Mouse (Mus musculus) right cerebral cortex, adult 18-20 months (tissue): ENCODE results near the gene Lims1.

Source experiments
- DNase-seq: peaks from one replicate; pipeline ENCODE4 v3.0.0; 2022; ENCODE audit warnings: mixed read lengths

The Lims1 gene

DNA sequence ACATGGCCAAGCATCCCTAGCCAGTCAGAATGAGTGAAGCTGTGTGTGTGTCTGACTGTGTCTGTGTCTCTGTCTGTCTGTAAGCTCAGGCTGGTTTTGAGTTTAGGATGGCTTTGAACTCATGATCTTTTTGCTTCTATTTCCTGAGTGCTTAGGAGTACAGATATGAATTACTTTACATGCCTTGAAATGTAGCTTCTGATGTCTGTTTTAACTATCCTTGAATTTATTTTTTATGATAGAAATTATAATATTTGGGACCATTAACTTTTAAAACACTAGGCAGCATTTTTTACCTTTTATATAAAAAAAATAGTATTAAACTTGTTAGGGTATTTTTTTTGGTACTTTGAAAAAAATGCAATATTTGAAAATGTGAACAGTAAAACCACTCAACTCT is 128.3 kb downstream of the Lims1 start:
- DNase-seq = no peak

DNA sequence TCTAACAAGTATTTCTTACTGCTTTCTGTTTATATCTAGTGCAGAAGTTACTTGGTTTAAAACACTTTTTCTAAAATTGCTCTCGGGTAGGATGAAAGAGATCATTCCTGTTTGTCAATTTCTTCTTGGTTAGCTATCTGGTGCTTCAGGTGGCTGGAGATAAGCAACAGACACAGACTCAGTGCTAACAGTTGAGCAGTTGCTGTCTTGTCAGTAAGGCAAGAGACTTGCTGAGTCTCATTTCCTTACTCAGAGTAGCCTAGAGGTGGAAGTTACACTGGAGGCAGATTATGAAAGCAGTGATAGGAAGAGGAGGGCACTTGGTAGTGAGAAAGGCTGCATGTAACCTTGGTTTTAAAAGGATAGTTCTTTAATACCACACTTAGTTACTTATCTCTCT is 128.9 kb downstream of the Lims1 start:
- DNase-seq = no peak

DNA sequence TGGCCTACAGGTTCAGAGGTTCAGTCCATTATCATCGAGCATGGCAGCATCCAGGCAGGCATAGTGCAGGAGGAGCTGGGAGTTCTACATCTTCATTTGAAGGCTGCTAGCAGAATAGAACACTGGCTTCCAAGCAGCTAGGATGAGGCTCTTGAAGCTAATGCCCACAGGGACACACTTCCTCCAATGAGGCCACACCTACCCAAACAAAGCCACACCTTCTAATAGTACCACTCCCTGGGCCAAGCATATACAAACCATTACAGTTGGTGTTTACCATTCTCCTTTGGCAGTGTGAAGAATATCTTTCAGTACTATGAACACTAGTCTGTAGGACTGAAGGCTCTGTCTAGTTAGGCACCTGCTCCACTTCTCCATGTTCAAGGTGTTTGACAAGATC is 136.6 kb downstream of the Lims1 start:
- no peak for DNase-seq
